Mouse (Mus musculus): ENCODE results near the gene Pbx1.
A peak's percentile ranks its signal among the peaks of the same experiment; 100 is the strongest.
"Not testable (repeated sequence)": the region's sequence is repeated elsewhere in the genome, so short reads cannot be mapped to it uniquely, and the experiment has no call there.

Pbx1 gene

DNA sequence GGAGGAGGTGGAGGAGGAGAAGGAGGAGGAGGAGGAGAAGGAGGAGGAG lies at the start of gene Pbx1:
Gene Pbx1 (minus strand): TSS at position 39 of the 49 bp plus-strand sequence.
- DNase-seq (ENCODE audit: low read depth, low spot score), result not testable (repeated sequence)

DNA sequence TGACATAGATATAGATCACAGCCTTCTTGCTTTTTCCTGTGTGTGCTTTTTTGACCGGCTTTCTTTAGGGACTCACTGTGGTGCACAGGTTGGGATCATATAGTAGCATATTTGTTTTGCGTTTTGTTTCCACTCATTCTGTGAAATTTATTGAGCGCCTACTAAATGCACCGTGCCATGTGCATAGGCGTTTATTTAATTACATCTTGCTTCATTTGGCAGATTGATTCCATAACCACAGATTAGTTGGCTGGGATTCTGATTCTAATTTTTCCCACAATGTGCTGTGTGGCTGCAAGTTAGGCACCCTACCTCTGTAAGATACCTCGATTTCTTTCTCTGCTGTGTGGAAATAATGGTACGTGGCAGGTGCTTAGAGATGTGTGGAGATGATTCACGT lies 47.6 kb upstream of the Pbx1 start:
- DNase-seq (ENCODE audit: low read depth, low spot score), result no peak

DNA sequence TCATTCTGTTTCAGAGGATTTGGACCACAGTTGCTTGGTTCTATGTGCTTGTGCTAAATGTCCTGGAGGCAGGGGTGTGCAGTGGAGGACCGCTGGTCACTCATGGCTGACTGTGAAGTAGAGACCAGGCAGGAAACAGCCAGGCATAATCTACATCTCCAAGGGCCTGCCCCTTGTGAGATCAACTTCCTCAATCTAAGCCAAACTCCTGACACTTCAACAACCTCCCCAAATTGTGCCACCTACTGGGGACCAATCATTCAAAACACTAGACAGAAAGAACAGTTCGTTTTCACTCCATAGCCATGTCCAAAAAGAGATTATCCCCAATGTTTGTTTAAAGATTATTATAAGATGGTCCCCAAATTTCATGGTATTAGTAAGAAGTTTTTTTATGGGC lies 46.8 kb upstream of the Pbx1 start:
- no peak for DNase-seq (ENCODE audit: low read depth, low spot score)

DNA sequence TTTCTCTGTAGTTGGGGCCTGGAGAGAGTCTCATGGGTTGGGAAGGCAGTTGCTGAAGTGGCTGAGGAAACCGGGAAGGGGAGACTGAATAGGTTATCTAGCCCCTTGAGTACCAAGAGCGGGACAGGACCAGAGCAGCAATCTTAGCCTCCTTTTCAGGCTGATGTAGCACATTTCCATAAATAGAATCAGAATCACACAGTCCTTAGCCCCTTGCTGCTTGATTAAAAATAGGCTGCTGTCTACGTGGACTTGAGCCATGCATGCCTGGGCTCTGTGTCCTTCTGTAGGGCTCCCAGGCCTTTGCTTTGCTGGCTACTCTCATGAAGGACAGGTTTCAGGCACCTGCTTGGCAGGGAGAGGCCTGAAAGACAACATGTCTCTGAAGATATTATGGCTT lies 44.8 kb upstream of the Pbx1 start:
- no peak for DNase-seq (ENCODE audit: low read depth, low spot score)

DNA sequence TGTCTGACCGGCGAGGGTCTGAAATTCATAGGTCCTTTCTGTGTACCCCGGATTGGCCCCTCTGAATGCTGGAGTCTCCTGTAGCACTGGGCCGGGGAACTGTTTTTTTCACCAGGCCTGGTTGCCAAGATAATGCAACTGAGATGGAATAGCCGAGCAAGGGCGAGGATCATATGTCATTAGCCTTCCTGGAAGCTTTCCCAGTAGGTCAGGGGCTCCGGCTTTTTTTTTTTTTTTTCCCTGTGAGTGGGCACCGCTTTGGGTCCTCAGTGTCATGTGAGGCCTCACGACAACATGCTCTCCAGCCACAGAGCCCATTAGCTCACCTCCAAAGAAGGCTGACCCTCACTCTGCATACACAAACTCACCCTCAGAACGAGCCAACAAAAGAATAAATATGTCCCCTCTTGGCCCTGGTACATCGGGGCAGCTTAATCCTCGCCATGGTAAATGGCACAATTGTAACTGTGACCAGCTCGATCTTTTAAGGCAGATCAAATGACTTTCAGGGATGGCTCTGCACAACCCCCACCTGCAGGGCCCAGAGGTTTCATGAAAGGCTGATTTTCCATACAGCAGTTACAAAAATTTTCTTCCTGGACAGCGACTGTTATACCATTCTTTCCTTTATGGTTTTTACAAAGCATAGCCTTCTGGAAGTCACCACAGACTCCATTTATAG lies 44.3 kb upstream of the Pbx1 start:
- DNase-seq (ENCODE audit: low read depth, low spot score), result no peak

DNA sequence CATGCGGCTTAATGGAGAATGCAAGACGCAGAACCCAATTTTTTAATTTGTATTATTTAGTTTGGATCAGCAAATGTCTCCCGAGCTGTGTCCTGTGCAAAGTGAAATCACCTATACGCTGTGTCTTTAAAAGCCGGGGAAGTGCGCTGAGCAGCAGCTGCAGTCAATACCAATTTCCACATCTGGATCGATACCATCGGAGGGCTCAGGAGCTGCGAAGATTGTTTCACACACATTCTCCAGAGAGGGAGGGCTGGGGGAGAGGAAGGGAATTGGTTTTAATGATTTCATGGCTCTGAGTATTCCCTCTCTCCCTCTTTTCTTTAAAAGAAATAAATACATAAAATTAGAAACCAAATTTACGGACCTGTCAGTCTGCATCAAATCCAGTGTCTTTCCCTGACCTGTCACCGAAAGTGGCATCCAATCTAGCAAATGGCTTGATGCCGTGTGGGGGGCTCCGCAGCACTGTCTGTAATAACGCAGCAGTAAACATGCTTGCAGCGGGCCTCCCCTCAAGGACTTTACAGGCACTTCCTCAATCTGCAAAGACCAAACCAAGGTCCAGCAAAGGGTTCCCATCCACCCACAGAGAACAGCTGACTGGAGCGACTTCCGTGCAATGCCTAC lies 43.6 kb upstream of the Pbx1 start:
- no peak for DNase-seq (ENCODE audit: low read depth, low spot score)

DNA sequence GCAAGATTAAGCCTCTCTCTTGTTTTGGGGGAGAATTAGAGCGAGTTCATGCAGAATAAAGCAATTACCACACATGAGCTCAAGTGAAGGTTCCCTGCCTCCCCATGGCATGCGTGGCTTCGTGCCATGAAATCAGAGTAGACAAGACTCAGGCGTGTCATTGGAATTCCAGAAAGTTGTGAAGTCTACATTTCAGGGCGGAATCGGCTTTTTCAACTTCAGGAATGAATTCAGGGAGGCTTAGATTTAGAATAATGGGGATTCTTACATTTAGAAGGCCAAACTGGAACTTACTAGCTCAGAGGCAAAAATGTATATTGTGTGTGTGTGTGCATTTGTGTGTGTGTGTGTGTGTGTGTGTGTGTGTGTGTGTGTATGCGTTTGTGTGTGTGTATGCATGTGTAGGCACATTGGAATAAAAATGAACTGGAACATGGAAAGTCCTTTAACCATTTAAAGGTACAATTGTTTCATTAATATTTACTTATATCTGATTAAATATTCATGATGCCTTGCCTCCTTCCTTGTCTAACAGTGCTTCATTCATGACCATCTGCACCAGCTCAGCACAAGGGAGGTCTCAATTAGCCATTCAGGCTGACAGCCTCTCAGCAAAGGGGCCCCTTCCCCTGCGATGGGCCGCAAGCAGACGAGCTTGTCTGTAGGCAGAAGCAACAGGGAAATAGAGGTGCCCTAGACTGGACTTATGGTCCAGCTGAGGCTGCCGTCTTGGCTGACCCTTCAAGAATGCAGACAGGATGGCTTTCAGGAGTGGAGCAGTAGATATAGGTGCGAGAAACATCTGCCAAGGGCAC lies 41.4 kb upstream of the Pbx1 start:
- no peak for DNase-seq (ENCODE audit: low read depth, low spot score)

DNA sequence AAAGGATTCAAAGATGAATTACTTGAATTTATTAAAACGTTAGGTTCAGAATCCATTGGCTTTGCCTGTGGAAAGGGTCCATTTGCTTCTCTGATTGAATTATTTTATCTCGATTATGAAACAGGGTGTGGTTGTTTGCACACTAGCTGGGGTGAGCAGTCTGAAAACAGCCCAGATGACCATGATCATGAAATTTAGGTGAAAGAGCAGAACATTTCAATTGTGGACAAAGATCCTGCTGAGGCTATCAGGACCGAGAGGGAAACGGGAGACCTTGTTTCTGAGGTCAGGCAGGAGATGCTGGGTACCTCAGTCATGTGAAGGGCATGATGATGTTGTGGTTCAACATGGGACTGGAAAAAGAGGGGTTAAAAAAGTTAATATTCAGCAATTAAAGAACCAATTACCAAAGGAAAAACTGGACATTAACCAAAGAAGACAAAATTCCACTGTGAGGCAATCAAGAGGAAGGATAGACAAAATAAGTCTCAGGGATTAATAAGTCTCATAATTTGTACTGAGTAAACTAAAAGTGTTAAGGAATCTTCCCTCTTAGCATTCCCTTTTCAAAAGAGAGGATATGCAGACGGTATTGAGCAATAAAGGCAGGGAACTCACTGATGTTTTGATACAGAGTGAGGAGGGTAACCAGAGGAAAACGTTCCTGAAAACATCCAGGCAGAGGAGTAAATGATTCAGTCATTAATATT lies 40.6 kb upstream of the Pbx1 start:
- DNase-seq (ENCODE audit: low read depth, low spot score), result no peak

DNA sequence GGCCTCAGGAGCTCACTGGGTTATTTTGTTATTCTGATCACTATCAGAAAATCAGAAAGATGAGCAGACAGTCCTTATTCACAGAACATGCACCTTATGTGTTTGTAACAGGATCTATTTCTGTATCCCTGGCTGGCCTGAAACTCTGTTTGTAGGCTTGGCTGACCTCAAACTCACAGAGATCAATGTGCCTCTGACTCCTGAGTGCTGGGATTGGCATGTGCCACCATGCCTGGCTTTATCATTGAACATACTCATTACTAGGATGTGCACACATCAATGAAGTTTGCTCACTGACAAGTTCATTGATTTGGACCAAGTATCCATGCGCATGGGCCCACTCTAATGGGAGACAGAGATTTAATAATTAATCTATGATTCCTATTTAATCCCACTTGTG lies 27.4 kb upstream of the Pbx1 start:
- no peak for DNase-seq (ENCODE audit: low read depth, low spot score)

DNA sequence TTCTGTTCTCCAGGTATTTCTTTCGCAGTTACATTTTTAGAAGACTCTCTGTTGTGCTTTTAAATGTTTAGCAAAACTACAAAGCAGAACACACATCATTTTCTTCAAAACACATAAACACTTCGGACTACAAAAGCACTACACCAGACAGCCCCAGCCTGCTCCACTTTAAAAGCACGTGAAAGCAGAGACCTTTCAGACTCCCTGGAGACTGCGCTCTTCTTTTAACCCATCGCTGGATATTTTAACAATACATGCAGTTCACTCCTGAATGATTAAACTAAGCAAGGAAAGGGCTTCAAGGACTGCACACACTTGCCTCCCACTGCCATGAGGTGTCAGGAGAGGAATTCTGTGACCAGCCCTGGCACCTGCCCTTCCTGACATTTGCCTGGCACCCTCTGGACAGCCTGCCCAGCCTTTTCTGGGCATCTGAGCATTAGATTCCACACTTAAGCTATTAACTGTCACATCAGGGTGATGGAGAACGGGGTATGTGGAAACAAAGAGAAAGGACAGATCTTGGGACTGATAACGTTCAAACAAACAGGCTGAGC lies 25.2 kb upstream of the Pbx1 start:
- DNase-seq (ENCODE audit: low read depth, low spot score), result no peak

DNA sequence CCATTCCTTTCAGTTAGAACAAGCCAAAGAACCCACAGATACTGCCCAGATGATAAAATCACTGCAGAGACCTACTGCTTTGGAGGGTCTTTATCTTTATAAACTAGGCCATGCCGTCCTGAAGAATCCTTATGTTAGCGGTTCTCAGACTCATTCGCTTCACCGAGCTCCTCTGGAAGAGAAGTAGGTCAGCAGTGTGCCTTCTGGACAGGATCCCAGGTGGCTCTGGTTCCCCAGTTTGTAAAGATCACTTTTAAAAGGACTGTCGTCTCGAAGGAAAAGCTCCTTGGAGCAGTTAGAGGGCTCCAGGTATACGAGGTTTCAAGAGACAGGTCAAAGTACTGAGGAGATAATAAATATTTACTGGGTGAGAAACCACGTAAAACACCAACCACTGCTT lies 23.1 kb upstream of the Pbx1 start:
- DNase-seq (ENCODE audit: low read depth, low spot score), result no peak

DNA sequence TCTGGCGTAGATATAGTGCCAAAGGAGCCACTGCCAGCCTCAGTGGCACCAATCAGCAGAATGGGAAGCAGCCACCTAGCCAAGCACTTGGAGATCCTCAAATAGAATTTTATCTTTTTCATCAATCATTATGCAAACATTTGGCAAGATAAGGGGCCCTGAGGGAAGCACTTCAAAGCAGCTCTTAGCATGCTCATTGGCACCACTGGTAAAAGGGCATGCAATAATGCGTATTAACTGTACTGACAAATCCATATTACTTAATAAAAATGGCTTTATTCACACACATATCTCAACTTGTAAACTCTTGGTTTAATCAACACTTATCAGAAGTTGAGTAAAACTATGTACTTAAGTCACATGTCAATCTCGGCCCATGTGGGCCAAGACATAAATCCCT lies 1.6 kb upstream of the Pbx1 start:
- no peak for DNase-seq (ENCODE audit: low read depth, low spot score)

DNA sequence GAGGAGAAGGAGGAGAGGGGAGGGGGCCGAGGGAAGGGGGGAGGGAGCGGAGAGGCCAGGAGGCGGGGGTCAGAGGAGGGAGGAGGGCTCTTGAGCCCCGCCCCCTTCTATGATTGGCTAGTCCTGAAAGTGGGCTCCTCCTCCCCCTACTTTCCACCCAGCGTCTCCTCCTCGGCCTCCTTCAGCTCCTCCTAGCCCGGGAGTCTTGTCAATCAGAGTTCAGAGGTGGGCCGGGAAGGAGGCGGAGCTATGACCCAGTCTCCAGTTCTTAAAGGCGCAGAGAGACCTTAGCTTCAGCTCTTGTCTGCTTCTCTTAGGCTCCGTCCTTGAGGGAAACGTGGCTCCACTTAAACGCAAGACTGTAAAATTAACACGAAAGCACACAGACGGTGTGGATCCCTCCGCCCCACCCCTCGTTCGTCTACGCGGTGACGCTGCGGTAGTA lies 233 bp upstream of the Pbx1 start:
- DNase-seq (ENCODE audit: low read depth, low spot score), result peak; percentile 99

DNA sequence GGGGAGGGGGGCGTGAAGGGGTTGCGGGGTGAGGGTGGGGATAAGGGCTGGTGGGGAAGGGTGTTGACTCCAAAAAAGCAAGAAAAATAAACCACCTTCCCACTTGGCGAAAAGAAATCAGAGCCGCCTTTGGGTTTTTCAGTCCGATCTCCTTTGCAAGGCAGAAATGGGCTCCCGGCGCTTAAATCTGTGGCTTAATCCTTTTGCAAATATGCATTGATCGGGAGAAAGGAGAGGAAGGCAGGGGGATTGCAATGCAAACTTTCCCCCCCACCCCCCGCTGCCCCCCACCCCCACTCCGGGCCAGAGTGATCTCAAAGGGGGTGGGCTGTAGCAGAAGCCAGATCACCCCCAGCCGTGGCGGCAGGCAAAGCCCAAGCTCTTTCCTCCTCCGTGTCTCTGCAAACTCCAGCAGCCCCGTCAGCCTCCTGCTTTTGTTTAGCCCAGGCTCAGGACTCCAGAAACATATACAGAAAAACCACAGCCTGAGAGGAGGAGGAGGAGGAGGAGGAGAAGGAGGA lies 299 bp downstream of the Pbx1 start:
- no peak for DNase-seq (ENCODE audit: low read depth, low spot score)

DNA sequence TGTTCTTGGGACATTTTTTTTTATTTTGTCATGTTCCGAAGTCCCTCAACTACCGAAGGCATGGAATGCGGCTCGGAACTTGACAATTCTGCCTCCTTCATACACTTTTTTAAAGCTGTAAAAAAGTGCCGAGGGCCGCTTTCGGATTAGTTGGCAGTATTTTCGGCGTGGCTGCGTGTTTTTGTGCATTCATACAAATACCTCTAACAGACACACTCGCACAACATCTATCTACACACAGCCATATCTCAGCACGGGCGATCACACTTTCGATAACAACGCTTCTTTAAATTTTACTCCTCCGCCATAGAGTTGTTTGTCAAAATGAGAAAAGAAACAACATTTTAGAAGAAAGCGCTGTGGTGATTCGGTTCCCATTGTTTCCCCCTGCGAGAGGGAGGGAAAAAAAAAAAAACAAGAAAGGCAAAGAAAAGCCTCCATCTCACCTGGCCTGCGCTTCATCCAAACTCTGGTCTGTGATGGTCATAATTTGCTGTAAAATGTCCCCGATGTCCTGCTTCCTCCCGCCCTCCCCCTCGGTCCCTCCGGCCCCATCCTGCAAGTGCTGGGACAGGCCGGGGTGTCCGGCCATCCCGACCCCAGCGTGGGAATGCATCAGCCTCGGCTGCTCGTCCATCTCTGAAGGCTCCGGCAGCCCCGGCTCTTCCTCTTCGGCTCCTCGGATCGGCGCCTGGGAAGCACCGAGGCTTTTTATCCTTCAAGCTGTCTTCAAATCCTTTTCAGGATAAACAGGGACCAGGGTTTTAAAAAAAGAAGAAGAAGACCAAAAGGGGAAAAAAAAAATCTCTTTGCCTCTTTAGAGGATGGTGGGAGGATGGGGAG lies 981 bp downstream of the Pbx1 start:
- DNase-seq (ENCODE audit: low read depth, low spot score), result no peak

DNA sequence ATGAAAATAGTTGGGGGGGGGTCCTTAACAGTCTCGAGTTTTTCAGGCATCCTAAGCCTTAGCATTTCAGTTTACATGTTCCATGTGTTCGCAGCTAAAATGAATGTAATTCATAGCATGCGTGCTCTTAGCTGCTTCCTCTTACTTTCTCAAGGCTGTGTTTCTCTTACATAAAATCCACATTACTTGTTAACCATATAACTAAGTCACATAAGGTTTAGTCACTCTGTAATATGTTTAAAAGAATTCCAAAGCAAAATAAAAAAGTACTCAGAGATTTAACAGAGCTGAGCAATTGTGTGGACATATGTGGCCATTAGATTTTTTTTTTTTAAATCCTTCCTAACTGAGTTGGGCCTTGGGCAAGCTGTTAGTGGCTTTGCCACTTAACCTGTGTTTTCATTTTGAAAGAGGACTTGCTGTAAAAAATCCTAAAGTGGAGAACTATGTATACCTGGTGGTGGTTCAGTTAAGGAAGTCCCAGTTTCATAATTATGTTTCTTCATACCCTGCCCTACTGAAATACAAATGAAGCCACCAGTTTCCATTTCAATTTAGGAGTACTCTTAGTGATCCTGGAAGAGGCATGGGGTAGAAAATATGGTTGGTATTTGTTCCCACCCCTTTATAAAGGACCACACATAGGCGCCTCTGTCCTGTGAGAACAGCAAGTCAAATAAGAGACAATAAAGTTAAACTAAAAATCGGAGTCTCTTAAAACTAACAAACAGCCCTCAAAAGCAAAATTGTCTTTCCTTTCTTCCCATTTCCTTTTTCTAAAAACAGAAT lies 2.0 kb downstream of the Pbx1 start:
- DNase-seq (ENCODE audit: low read depth, low spot score), result no peak

DNA sequence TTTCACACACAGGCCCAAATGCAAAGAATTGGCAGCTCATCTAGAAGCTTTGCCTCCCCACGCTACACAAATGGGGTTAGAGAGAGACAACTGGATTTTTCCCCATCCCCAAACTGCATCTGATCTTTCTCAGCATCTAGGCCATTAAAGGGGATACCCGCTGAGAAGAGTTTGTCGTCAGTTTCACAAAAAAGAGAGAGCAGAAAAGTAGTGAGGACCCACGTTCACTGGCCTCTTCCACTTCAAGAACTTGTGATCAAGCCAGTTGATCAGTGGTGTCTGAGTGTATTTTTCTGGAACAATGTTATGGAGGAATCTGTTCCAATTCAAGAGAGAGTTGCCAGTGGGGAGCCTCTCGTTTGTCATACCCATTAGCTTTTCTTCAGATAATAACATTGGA lies 2.7 kb downstream of the Pbx1 start:
- no peak for DNase-seq (ENCODE audit: low read depth, low spot score)

DNA sequence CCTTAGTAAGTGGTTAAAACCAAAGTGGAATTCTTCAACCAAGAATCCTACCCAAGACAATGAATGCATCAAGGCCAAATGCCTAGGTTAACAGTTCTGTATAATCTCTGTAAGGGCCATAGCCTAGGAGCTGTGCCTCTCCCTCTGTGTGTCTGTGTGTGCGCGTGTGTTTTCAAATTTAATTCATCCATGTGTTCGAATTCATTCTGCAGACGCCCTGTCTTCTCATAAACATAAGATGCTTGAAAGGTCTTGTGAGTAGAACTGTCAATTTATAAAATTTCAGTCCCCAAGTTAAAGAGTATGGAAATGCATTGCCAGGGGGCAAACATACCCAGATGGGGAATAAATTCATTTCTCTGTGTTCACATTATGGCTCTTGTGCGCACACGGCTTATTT lies 3.8 kb downstream of the Pbx1 start:
- no peak for DNase-seq (ENCODE audit: low read depth, low spot score)

DNA sequence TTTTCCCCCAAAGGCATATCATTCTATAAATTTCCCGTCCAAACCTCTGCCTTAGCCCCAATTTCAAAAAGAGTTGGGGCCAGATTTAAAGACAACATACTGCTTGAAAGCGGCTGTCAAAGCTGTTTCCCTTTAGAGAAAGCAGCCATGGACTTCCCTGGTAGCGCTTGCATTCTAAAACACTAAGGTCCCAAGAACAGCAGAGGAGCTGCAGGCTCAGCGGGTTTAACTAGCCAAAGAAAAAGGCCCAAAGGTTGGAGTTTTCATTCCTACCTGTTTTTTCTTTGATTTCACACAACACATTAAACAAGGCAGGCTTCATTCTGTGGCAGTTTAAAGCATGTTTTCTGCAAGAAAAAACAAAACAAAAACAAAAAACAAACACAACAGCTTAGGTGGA lies 4.5 kb downstream of the Pbx1 start:
- DNase-seq (ENCODE audit: low read depth, low spot score), result no peak

DNA sequence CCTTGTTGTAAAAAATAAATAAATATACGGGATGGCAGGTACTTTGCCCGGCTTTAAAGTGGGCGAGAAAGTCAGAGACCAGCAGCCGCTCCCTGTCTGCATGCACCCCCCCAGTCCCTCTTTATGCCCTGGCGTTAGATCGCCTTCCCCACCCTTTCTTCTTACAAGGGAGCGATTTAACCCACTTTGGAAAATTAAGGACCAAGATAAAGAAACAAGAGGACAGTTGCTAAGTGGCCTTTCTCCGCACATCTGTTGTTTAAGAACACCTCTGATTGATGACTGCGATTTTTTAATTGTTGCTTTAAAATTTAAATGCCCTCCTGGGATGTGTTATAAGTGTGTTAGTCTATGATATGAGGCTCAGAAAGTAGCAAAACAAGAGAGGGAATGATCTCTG lies 5.2 kb downstream of the Pbx1 start:
- no peak for DNase-seq (ENCODE audit: low read depth, low spot score)

DNA sequence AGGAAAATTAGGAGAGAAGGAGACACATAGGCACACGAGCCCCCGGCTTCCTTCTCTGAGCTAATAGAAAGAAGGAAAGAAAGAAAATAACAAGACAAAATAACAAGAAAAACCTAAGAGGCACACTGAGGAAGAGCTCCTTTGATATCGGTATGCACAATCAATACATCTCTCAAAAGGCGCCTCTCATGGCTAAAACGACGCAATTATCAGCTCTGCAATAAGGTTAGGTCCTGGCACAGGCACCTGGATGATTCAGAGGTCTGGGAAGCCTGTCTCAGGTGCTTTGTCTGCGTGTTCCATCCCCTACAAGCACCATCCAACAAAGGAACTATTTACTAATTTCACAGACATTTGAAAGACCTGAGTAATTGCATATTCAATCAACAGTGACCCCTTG lies 5.8 kb downstream of the Pbx1 start:
- no peak for DNase-seq (ENCODE audit: low read depth, low spot score)

Measured in R1 (cell line).